Mouse (Mus musculus): Measurements from ENCODE around the gene Catsperz. TPM values are rescaled to one million over a fixed set of nuclear protein-coding genes. Genes with fewer than 3 reads are reported as not detected.
"Not testable (repeated sequence)": the region's sequence is repeated elsewhere in the genome, so short reads cannot be mapped to it uniquely, and the experiment has no call there.

Catsperz gene
- polyA plus RNA-seq, 1 experiment from 2014 or later, result 1.6 TPM

GRCm38 (mm10) chr19:6909507-6910289 lies 15.5 kb downstream of the Catsperz start, which contains the start of the genes Trmt112 and Prdx5:
Trmt112 (plus strand) TSS chr19:6909698.
Prdx5 (minus strand) TSS chr19:6910106.
- Histone ChIP-seq H3K36me3 (peaks cover 39% of the 10 kb centered on the region), H3K27me3 (replicated peaks) (no peaks in the 10 kb centered on the region), H3K27ac (peak within 1 kb of the TSS; percentile 99), H3K4me3 (replicated peaks) (peak within 1 kb of the TSS; percentile 59), H3K9me3 (no peaks in the 10 kb centered on the region), H3K4me2 (peak within 1 kb of the TSS; percentile 71), H3K9ac (peak within 1 kb of the TSS; percentile 42), H3K4me1 (peaks cover 23% of the 10 kb centered on the region)
- WGBS, result under 1% methylated on average over 65 of the region's 65 CpGs
- peak; percentile 93 for ATAC-seq (ENCODE audit: insufficient read depth, low FRiP score, low read depth)

GRCm38 (mm10) chr19:6909021-6909420 lies 16.2 kb downstream of the Catsperz start:
- no peak for ATAC-seq (ENCODE audit: insufficient read depth, low FRiP score, low read depth)
- H3K36me3 ChIP-seq, result peaks cover 42% of the 10 kb centered on the region
- peak overlapping the region; percentile 59 for H3K4me3 ChIP-seq (replicated peaks)
- H3K4me1 ChIP-seq, result peaks cover 23% of the 10 kb centered on the region
- peak overlapping the region; percentile 71 for H3K4me2 ChIP-seq
- WGBS, result 5% methylated on average over 11 of the region's 11 CpGs
- no peaks in the 10 kb centered on the region for H3K27me3 ChIP-seq (replicated peaks)
- H3K9ac ChIP-seq, result peak overlapping the region; percentile 42; the same call in 1 of the 2 replicates
- H3K9me3 ChIP-seq, result no peaks in the 10 kb centered on the region
- peak overlapping the region; percentile 99 for H3K27ac ChIP-seq

- ATAC-seq (ENCODE audit: insufficient read depth, low FRiP score, low read depth), result no peak
- peak overlapping the region; percentile 59 for H3K4me3 ChIP-seq (replicated peaks)
- H3K36me3 ChIP-seq, result peaks cover 37% of the 10 kb centered on the region
- no peak overlapping the region for H3K9ac ChIP-seq
- peak overlapping the region; percentile 71 for H3K4me2 ChIP-seq
- H3K9me3 ChIP-seq, result no peaks in the 10 kb centered on the region
- WGBS, result 79% methylated on average over 7 of the region's 7 CpGs
- no peak overlapping the region for H3K27ac ChIP-seq
- H3K27me3 ChIP-seq (replicated peaks), result no peaks in the 10 kb centered on the region
- peaks cover 23% of the 10 kb centered on the region for H3K4me1 ChIP-seq
Observed at GRCm38 (mm10) chr19:6907811-6908540, 17.2 kb downstream of the Catsperz start.

DNA sequence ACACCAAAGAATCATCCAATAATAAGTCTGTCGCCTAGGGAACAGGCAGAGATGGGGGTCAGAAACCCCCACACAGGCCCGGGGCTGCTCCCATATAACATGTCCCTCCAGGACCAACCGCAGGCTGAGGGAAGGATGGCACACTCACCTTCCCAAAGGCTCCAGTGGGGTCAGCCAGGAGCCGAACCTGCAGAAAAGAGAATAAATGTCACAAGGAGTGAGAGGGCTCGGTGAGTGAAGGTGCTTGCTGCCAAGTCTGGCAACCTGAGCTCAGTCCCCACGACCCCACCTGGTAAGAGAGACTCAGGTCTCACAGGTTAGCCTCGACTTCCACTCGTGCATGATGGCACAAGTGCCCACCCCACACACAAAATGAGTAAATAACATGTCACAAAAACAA lies 18.1 kb downstream of the Catsperz start:
- H3K4me2 ChIP-seq, result no peak overlapping the region
- no peak overlapping the region for H3K9ac ChIP-seq
- no peak overlapping the region for H3K4me3 ChIP-seq (replicated peaks)
- H3K27me3 ChIP-seq (replicated peaks), result no peaks in the 10 kb centered on the region
- no peak overlapping the region for H3K27ac ChIP-seq
- WGBS, result 82% methylated on average over 8 of the region's 8 CpGs
- ATAC-seq (ENCODE audit: insufficient read depth, low FRiP score, low read depth), result no peak
- no peaks in the 10 kb centered on the region for H3K9me3 ChIP-seq
- peaks cover 29% of the 10 kb centered on the region for H3K36me3 ChIP-seq
- peaks cover 23% of the 10 kb centered on the region for H3K4me1 ChIP-seq

GRCm38 (mm10) chr19:6906199-6906598 lies 19.0 kb downstream of the Catsperz start:
- H3K4me2 ChIP-seq, result no peak overlapping the region
- ATAC-seq (ENCODE audit: insufficient read depth, low FRiP score, low read depth), result no peak
- H3K27ac ChIP-seq, result no peak overlapping the region
- H3K36me3 ChIP-seq, result peaks cover 20% of the 10 kb centered on the region
- H3K9ac ChIP-seq, result no peak overlapping the region
- H3K4me1 ChIP-seq, result peaks cover 16% of the 10 kb centered on the region
- no peak overlapping the region for H3K4me3 ChIP-seq (replicated peaks)
- 81% methylated on average over 3 of the region's 3 CpGs for WGBS
- no peaks in the 10 kb centered on the region for H3K27me3 ChIP-seq (replicated peaks)
- no peaks in the 10 kb centered on the region for H3K9me3 ChIP-seq

GRCm38 (mm10) chr19:6905498-6906159 lies 19.6 kb downstream of the Catsperz start:
- H3K36me3 ChIP-seq, result peaks cover 17% of the 10 kb centered on the region; the same call in 1 of the 2 replicates
- WGBS, result 89% methylated on average over 11 of the region's 11 CpGs
- ATAC-seq (ENCODE audit: insufficient read depth, low FRiP score, low read depth), result no peak
- no peak overlapping the region for H3K9ac ChIP-seq
- H3K27ac ChIP-seq, result no peak overlapping the region
- no peaks in the 10 kb centered on the region for H3K9me3 ChIP-seq
- H3K4me2 ChIP-seq, result no peak overlapping the region
- no peak overlapping the region for H3K4me3 ChIP-seq (replicated peaks)
- no peaks in the 10 kb centered on the region for H3K27me3 ChIP-seq (replicated peaks)
- peaks cover 13% of the 10 kb centered on the region for H3K4me1 ChIP-seq

DNA sequence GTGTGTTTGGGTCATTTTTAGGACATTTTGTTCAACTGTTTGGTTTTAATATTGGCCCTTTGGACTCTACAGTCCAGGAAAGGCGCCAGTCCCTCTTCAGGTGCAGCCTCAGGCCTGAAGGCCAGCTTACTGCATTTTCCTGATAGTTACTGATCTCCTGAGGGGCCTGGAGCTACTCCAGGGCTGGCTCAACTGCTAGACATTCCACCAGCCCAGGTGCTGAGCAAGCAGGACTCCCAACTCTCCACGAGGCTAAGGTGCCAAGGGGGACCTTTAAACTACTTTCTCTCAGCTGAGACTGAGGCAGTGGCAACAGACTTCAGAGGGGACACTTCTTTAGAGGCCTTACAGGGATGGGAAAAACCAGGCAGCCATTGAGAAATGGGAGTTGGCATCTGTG lies 20.3 kb downstream of the Catsperz start:
- 77% methylated on average over 2 of the region's 2 CpGs for WGBS
- no peak overlapping the region for H3K4me2 ChIP-seq
- no peak overlapping the region for H3K27ac ChIP-seq
- no peak overlapping the region for H3K9ac ChIP-seq
- H3K9me3 ChIP-seq, result no peaks in the 10 kb centered on the region
- no peak for ATAC-seq (ENCODE audit: insufficient read depth, low FRiP score, low read depth)
- no peak overlapping the region for H3K4me3 ChIP-seq (replicated peaks)
- peaks cover 13% of the 10 kb centered on the region for H3K4me1 ChIP-seq
- H3K27me3 ChIP-seq (replicated peaks), result no peaks in the 10 kb centered on the region
- H3K36me3 ChIP-seq, result peaks cover 17% of the 10 kb centered on the region; the same call in 1 of the 2 replicates

DNA sequence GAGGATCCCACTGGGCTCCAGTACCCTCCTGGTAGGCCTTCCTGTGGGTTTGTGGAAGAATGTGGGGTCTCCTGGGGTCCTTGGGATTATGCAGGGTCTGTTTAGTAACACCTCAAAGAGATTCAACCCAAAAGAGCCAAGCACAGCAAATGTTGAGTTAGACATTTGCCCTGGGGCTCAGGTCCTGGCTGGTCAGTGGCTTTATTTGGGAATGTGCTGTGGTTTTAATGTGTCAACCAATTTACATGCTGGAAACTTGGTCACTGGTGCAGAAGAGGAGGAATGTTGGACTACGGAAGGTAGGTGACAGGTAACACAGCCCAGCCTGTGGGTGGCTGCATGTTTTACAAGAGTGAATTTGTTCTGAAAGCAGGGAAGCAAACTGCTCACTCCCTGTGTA lies 22.1 kb downstream of the Catsperz start:
- no peak overlapping the region for H3K4me3 ChIP-seq (replicated peaks)
- no peaks in the 10 kb centered on the region for H3K27me3 ChIP-seq (replicated peaks)
- H3K9me3 ChIP-seq, result no peaks in the 10 kb centered on the region
- no peak for ATAC-seq (ENCODE audit: insufficient read depth, low FRiP score, low read depth)
- H3K27ac ChIP-seq, result no peak overlapping the region
- H3K4me2 ChIP-seq, result no peak overlapping the region
- H3K4me1 ChIP-seq, result peaks cover 8% of the 10 kb centered on the region
- H3K9ac ChIP-seq, result no peak overlapping the region
- peaks cover 17% of the 10 kb centered on the region; the same call in 1 of the 2 replicates for H3K36me3 ChIP-seq
- WGBS, result 83% methylated on average over 1 of the region's 1 CpGs

DNA sequence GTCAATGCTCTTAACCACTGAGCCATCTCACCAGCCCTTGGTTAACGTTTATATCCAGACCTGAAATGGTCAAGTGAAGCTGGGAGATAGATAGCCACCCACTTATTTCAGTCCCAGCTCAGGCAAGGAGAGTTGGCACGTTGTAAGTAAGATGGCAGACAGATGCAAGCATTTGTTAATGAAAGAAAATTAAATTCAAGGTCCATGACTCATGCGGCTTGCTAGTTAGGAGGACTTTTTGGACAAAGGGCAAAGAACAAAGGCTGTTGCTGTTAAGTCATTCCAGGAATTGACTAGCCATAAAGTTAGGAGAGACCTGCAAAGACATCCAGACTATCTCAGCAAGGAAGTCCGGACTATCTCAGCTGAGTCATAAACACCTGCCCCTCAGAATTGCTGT lies 25.5 kb downstream of the Catsperz start:
- no peak overlapping the region for H3K9ac ChIP-seq
- H3K27me3 ChIP-seq (replicated peaks), result no peaks in the 10 kb centered on the region
- H3K4me3 ChIP-seq (replicated peaks), result no peak overlapping the region
- peaks cover 2% of the 10 kb centered on the region; the same call in 1 of the 2 replicates for H3K36me3 ChIP-seq
- no peak overlapping the region for H3K27ac ChIP-seq
- no peaks in the 10 kb centered on the region for H3K4me1 ChIP-seq
- H3K9me3 ChIP-seq, result no peaks in the 10 kb centered on the region
- no peak overlapping the region for H3K4me2 ChIP-seq
- 80% methylated on average over 4 of the region's 4 CpGs for WGBS
- no peak for ATAC-seq (ENCODE audit: insufficient read depth, low FRiP score, low read depth)

GRCm38 (mm10) chr19:6895608-6896305 lies 29.4 kb downstream of the Catsperz start:
- WGBS, result 83% methylated on average over 18 of the region's 18 CpGs
- H3K4me2 ChIP-seq; ATAC-seq (ENCODE audit: insufficient read depth, low FRiP score, low read depth): not testable (repeated sequence)

GRCm38 (mm10) chr19:6893731-6894451 lies 31.3 kb downstream of the Catsperz start:
- Histone ChIP-seq H3K27ac (no peak overlapping the region), H3K36me3 (no peaks in the 10 kb centered on the region), H3K9me3 (no peaks in the 10 kb centered on the region), H3K4me3 (replicated peaks) (no peak overlapping the region), H3K27me3 (replicated peaks) (no peaks in the 10 kb centered on the region), H3K4me2 (no peak overlapping the region), H3K9ac (no peak overlapping the region), H3K4me1 (no peaks in the 10 kb centered on the region)
- no peak for ATAC-seq (ENCODE audit: insufficient read depth, low FRiP score, low read depth)
- 90% methylated on average over 14 of the region's 14 CpGs for WGBS

More at GRCm38 (mm10) chr19:6895608-6896305, 29.4 kb downstream of the Catsperz start:
- H3K4me3 ChIP-seq (replicated peaks); H3K27me3 ChIP-seq (replicated peaks); H3K9me3 ChIP-seq; H3K27ac ChIP-seq; H3K4me1 ChIP-seq; H3K36me3 ChIP-seq; H3K9ac ChIP-seq: not testable (repeated sequence)

Data from stomach, embryonic 15.5 days (tissue).